Mouse (Mus musculus) gastrocnemius, adult 18-20 months (tissue): Measurements from ENCODE around the gene Apobec4. TPM values are rescaled to one million over a fixed set of nuclear protein-coding genes. Genes with fewer than 3 reads are reported as not detected.

Experiments
- DNase-seq: peaks from one replicate; pipeline ENCODE4 v3.0.0; 2021; ENCODE audit warnings: low spot score
- total RNA-seq, 2 experiments: library from RNA; stranded (reverse); gene quantifications; 2 replicates each; pipeline ENCODE4 v1.2.3; 2021

Apobec4 gene
- total RNA-seq, 2 experiments from 2014 or later, result not detected

GRCm38 (mm10) chr1:152800633-152801176, 50.4 kb downstream of the Apobec4 start:
- no peak for DNase-seq

DNA sequence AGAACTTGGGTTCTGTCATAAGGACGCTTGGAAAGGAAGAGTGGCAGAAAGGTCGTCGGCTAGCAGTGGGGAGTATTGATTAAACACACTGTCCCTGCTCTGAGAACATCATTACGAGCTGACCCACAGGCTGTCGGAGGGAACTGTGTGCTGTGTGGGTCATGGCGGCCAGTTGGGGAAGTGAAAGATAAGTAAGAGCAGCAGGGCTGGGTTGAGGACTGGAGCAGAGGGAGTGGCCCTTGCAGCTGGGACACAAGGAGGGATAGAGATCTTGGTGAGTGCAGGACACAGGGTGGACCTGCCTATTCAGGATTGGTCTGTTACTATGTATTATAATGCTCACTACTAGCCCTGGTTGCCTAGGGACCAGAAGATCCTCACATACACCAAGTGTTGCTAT, 54.6 kb downstream of the Apobec4 start:
- DNase-seq, result no peak

Other genes starting within 250 kb of the Apobec4 start
- gene Rgl1, start 15.8 kb downstream of the Apobec4 start, total RNA-seq, result 1 to 10 TPM; 4.9 to 7.8 TPM
- gene Arpc5, start 16.0 kb downstream of the Apobec4 start, total RNA-seq, result 10 to 100 TPM in 1 of 2 experiments, 1 to 10 TPM in 1; 7.8 to 11.7 TPM
- gene Ncf2, start 49.6 kb downstream of the Apobec4 start, total RNA-seq, result under 1 TPM; 0.50 to 0.93 TPM
- 10 to 100 TPM; 37.3 to 38.9 TPM for gene Smg7, start 152.1 kb downstream of the Apobec4 start, total RNA-seq
- under 1 TPM; 0.43 to 0.80 TPM for gene Nmnat2, start 204.4 kb downstream of the Apobec4 start, total RNA-seq